Mouse (Mus musculus) c-Kit-positive CD71-positive TER-119-positive erythroid progenitor cells, embryonic 14.5 days (primary cell): ENCODE results near the gene Cfap299.
A peak's percentile ranks its signal among the peaks of the same experiment; 100 is the strongest.
"Not testable (repeated sequence)": the region's sequence is repeated elsewhere in the genome, so short reads cannot be mapped to it uniquely, and the experiment has no call there.

ENCODE experiments used
- DNase-seq: peaks from one replicate; pipeline ENCODE4 v3.0.0-alpha.2; 2013; ENCODE audit warnings: low spot score

Gene Cfap299

GRCm38 (mm10) chr5:98328848-98329624, at the start of gene Cfap299:
Gene Cfap299 (plus strand): TSS chr5:98329304.
- DNase-seq, result peak; percentile 40

- no peak for DNase-seq
Observed at GRCm38 (mm10) chr5:98281993-98282392, 47.1 kb upstream of the Cfap299 start.

- no peak for DNase-seq
Observed at GRCm38 (mm10) chr5:98283696-98284478, 45.2 kb upstream of the Cfap299 start.

GRCm38 (mm10) chr5:98290642-98291041, 38.5 kb upstream of the Cfap299 start:
- no peak for DNase-seq

- no peak for DNase-seq
Observed at GRCm38 (mm10) chr5:98292388-98293048, 36.6 kb upstream of the Cfap299 start.

- DNase-seq, result no peak
Observed at GRCm38 (mm10) chr5:98293049-98293715, 35.9 kb upstream of the Cfap299 start.

- DNase-seq, result no peak
Observed at GRCm38 (mm10) chr5:98300079-98300478, 29.0 kb upstream of the Cfap299 start.

- no peak for DNase-seq
Observed at GRCm38 (mm10) chr5:98305673-98306072, 23.4 kb upstream of the Cfap299 start.

GRCm38 (mm10) chr5:98306528-98306927, 22.6 kb upstream of the Cfap299 start:
- DNase-seq, result no peak

- DNase-seq, result no peak
Observed at GRCm38 (mm10) chr5:98326625-98327024, 2.5 kb upstream of the Cfap299 start.

GRCm38 (mm10) chr5:98343751-98344150, 14.6 kb downstream of the Cfap299 start:
- not testable (repeated sequence) for DNase-seq

GRCm38 (mm10) chr5:98344581-98344980, 15.5 kb downstream of the Cfap299 start:
- no peak for DNase-seq

GRCm38 (mm10) chr5:98346067-98346466, 17.0 kb downstream of the Cfap299 start:
- DNase-seq, result no peak

- peak; percentile 28 for DNase-seq
Observed at GRCm38 (mm10) chr5:98348605-98349004, 19.5 kb downstream of the Cfap299 start.

- no peak for DNase-seq
Observed at GRCm38 (mm10) chr5:98359912-98360311, 30.8 kb downstream of the Cfap299 start.

GRCm38 (mm10) chr5:98360792-98361419, 31.8 kb downstream of the Cfap299 start:
- DNase-seq, result no peak

GRCm38 (mm10) chr5:98363428-98363827, 34.3 kb downstream of the Cfap299 start:
- peak; percentile 10 for DNase-seq

- DNase-seq, result no peak
Observed at GRCm38 (mm10) chr5:98365340-98365739, 36.2 kb downstream of the Cfap299 start.

GRCm38 (mm10) chr5:98368822-98369221, 39.7 kb downstream of the Cfap299 start:
- DNase-seq, result no peak

GRCm38 (mm10) chr5:98369426-98369825, 40.3 kb downstream of the Cfap299 start:
- no peak for DNase-seq

GRCm38 (mm10) chr5:98376058-98376798, 47.1 kb downstream of the Cfap299 start:
- no peak for DNase-seq
